Mouse (Mus musculus) monocyte, adult 2 months (primary cell): ENCODE results near the gene Spin2c.

Source experiments
- DNase-seq, 2 experiments: peaks; one replicate each; pipeline ENCODE4 v3.0.0; 2022; ENCODE audit warnings: low spot score in 2 of 2, low read depth in 1 of 2

Spin2c gene

DNA sequence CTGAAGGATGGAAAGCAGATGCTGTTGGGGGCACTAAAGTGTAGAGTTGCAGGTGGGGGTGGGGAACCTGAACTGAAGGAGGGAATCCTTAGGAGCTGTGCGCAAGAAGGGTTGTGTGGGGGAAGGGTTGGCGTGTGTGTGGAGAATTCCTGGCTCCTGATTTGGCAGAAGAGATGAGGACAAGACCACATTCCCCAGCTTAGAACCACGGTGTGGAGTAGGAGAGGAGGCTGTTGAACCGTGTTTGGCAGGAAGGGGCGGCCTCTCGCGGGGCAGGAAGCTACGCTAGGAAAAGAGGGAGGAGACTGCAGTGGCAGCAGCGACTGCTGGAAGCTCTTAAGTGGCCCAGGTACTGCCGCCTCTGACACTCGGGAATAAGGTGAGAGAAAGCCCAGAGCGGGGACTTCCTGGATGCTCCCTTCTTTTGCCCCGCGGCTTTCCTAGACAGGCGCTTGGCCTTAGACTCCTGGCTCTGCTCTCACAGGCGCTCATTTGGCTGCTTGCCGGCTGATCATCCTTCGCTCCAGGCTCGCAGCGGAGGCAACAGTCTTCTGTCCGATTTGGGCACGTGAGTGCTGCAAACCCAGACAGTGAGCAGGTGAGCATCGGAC, at the start of gene Spin2c:
Gene Spin2c (plus strand): TSS at position 275 of the 611 bp plus-strand sequence.
- no peak for DNase-seq

DNA sequence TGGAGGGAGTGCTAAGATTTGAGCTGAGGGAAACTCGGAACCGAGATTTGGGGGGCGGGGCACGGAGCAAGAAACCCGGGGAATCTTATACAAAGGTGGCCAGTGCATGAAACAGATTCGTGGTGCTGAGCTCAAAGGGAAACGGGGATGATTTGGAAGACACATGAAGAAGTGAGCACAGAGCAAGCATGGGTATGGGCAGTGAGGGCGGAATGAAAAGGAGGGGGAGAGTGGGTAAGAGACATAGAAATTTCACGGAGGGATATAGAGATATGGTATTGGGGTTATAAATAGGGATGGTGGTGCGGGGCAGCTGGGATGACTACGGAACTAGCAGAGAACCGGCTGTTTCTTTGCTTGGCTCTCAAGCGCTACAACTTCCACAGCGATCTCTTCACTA, 581 bp downstream of the Spin2c start:
- no peak for DNase-seq
